9 mouse cellular contexts compared by ENCODE assay signal in genomic region chr9:14697903-14698302, GRCm38 (mm10). TPM values are rescaled to one million over a fixed set of nuclear protein-coding genes. Genes with fewer than 3 reads are reported as not detected.
A peak's percentile ranks its signal among the peaks of the same experiment; 100 is the strongest.
DNase-seq lines count a peak whose midpoint lies in the region; ATAC-seq lines count a peak whose summit lies in the region.
"Had no signal": no experiment of that assay in that cellular context is flagged by ENCODE, and none has a peak within 500 bp of the region (broad histone marks: within the 10 kb centered on the region; RNA-seq: fewer than 3 reads in every experiment).

No protein-coding gene starts in this region.

- H3K9me3 ChIP-seq in hindbrain, embryonic 14.5 days (ENCODE audit: control insufficient read depth, low read length): no peaks in the 10 kb centered on the region
- H3K9me3 ChIP-seq in forebrain, embryonic 15.5 days: no peaks in the 10 kb centered on the region

- H3K27me3 ChIP-seq in hindbrain, embryonic 14.5 days (ENCODE audit: control insufficient read depth, insufficient read depth, low read length): no peaks in the 10 kb centered on the region
- no peaks in the 10 kb centered on the region for H3K27me3 ChIP-seq in forebrain, embryonic 15.5 days

- H3K9ac ChIP-seq in hindbrain, embryonic 14.5 days: no peak overlapping the region
- H3K9ac ChIP-seq in forebrain, embryonic 15.5 days (replicated peaks): no peak overlapping the region

- WGBS in hindbrain, embryonic 14.5 days: 68% methylated on average over 4 of the region's 4 CpGs
- 56% methylated on average over 4 of the region's 4 CpGs for WGBS in forebrain, embryonic 15.5 days

- H3K4me3 ChIP-seq in hindbrain, embryonic 14.5 days (replicated peaks; ENCODE audit: low read length): no peak overlapping the region
- H3K4me3 ChIP-seq in forebrain, embryonic 15.5 days: no peak overlapping the region
- H3K4me3 ChIP-seq: myocyte had no signal

- no peak overlapping the region for H3K4me2 ChIP-seq in hindbrain, embryonic 14.5 days (replicated peaks)
- no peak overlapping the region for H3K4me2 ChIP-seq in forebrain, embryonic 15.5 days (replicated peaks)

- no peaks in the 10 kb centered on the region for H3K36me3 ChIP-seq in hindbrain, embryonic 14.5 days (replicated peaks; ENCODE audit: control insufficient read depth, insufficient read depth)
- H3K36me3 ChIP-seq in forebrain, embryonic 15.5 days: no peaks in the 10 kb centered on the region

- peak; percentile 50 for DNase-seq in embryo, embryonic 10 days (ENCODE audit: low spot score)
- no peak for DNase-seq in embryo, embryonic 9.5 days (ENCODE audit: extremely low spot score)
- peak; percentile 47 for DNase-seq in 3T3-L1 (ENCODE audit: low read depth, low spot score)
- DNase-seq in lung, postnatal 14 days: peak; percentile 50
- DNase-seq in right cerebral cortex, adult 2 months (ENCODE audit: low spot score in 2 of 2): no peak
- no peak for DNase-seq in hindbrain, embryonic 14.5 days (ENCODE audit: low spot score)

- ATAC-seq in activated CD4-positive, CD25-positive, alpha-beta regulatory T cell, adult 4 months: peak; percentile 54
- no peak for ATAC-seq in hindbrain, embryonic 14.5 days (ENCODE audit: low FRiP score)
- ATAC-seq in forebrain, embryonic 15.5 days (replicated peaks): no peak

- H3K4me1 ChIP-seq in hindbrain, embryonic 14.5 days (replicated peaks; ENCODE audit: control insufficient read depth, insufficient read depth, low read length): no peaks in the 10 kb centered on the region
- no peaks in the 10 kb centered on the region for H3K4me1 ChIP-seq in forebrain, embryonic 15.5 days

- no peak overlapping the region for H3K27ac ChIP-seq in hindbrain, embryonic 14.5 days
- H3K27ac ChIP-seq in forebrain, embryonic 15.5 days (replicated peaks): no peak overlapping the region

RNA-seq across cellular contexts. Expression of gene Piwil4, which starts 42.6 kb away (rescaled TPM):
- polyA plus RNA-seq in activated CD4-positive, CD25-positive, alpha-beta regulatory T cell, adult 4 months (2017; shearing (Covaris generic)): under 1 TPM in 1 of 2 experiments, not detected in 1; 0.45 TPM
- 0.27 and 0.38 TPM in 2 replicates for polyA plus RNA-seq in hindbrain, embryonic 14.5 days (2014; fragmentation: Nextera tagmentation; extraction: Ambion mirVana)
- polyA plus RNA-seq in forebrain, embryonic 15.5 days (2015; fragmentation: Nextera tagmentation; extraction: Ambion mirVana): 0.17 and 0.18 TPM in 2 replicates

RNA-seq across cellular contexts. Expression of gene Amotl1, which starts 53.0 kb away (rescaled TPM):
- polyA plus RNA-seq in activated CD4-positive, CD25-positive, alpha-beta regulatory T cell, adult 4 months (2017; shearing (Covaris generic)): under 1 TPM; 0.32 to 0.57 TPM
- 10.1 and 10.3 TPM in 2 replicates for polyA plus RNA-seq in hindbrain, embryonic 14.5 days (2014; fragmentation: Nextera tagmentation; extraction: Ambion mirVana)
- 9.4 and 9.6 TPM in 2 replicates for polyA plus RNA-seq in forebrain, embryonic 15.5 days (2015; fragmentation: Nextera tagmentation; extraction: Ambion mirVana)

RNA-seq across cellular contexts. Expression of gene Fut4, which starts 54.3 kb away (rescaled TPM):
- under 1 TPM; 0.08 to 0.14 TPM for polyA plus RNA-seq in activated CD4-positive, CD25-positive, alpha-beta regulatory T cell, adult 4 months (2017; shearing (Covaris generic))
- polyA plus RNA-seq in hindbrain, embryonic 14.5 days (2014; fragmentation: Nextera tagmentation; extraction: Ambion mirVana): 2.1 and 2.4 TPM in 2 replicates
- polyA plus RNA-seq in forebrain, embryonic 15.5 days (2015; fragmentation: Nextera tagmentation; extraction: Ambion mirVana): 0.70 and 0.94 TPM in 2 replicates

Comparison
In these comparisons a context has a peak if more than half of its experiments do, and no peak if none do; other contexts are left out.
1. DNase-seq: peak in embryo, embryonic 10 days (single experiment), 3T3-L1 (single experiment) and lung, postnatal 14 days (single experiment); none in embryo, embryonic 9.5 days (single experiment), right cerebral cortex, adult 2 months (0 of 2) and hindbrain, embryonic 14.5 days (single experiment).